Mouse (Mus musculus) lung, embryonic 14.5 days (tissue): Measurements from ENCODE around the gene Rnf208. TPM values are rescaled to one million over a fixed set of nuclear protein-coding genes. Genes with fewer than 3 reads are reported as not detected.

Source experiments
- ATAC-seq: fragments of 200-750 bp; cut with Nextera tagmentation; 2 replicates; pipeline ENCODE4 v1.8.0; 2017; ENCODE audit warnings: mild to moderate bottlenecking, moderate TSS enrichment, moderate library complexity; ENCODE audit not compliant: insufficient read depth
- DNase-seq: peaks from one replicate; pipeline ENCODE4 v3.0.0-alpha.2; 2015
- H3K27ac ChIP-seq: fragments of 300-500 bp; sonication (generic); 2 replicates; pipeline ENCODE4 v1.5.1; 2014; ENCODE audit warnings: low read depth, mild to moderate bottlenecking, moderate library complexity
- H3K27me3 ChIP-seq: fragments of 300-500 bp; sonication (generic); 2 replicates; pipeline ENCODE4 v1.6.1; 2014; ENCODE audit warnings: low read length, control low read depth; ENCODE audit not compliant: insufficient read depth
- H3K36me3 ChIP-seq: fragments of 300-500 bp; sonication (generic); 2 replicates; pipeline ENCODE4 v1.6.1; 2014; ENCODE audit warnings: control low read depth; ENCODE audit not compliant: insufficient read depth
- H3K4me1 ChIP-seq: fragments of 300-500 bp; sonication (generic); 2 replicates; pipeline ENCODE4 v1.6.1; 2014; ENCODE audit warnings: antibody characterized with exemption, control low read depth; ENCODE audit not compliant: insufficient read depth
- H3K4me2 ChIP-seq: fragments of 300-500 bp; sonication (generic); 2 replicates; pipeline ENCODE4 v1.6.1; 2014; ENCODE audit warnings: mild to moderate bottlenecking
- H3K4me3 ChIP-seq: fragments of 300-500 bp; sonication (generic); 2 replicates; pipeline ENCODE4 v1.5.1; 2014; ENCODE audit warnings: low read depth, low read length
- H3K9ac ChIP-seq: fragments of 300-500 bp; sonication (generic); 2 replicates; pipeline ENCODE4 v1.6.1; 2014
- H3K9me3 ChIP-seq: fragments of 300-500 bp; sonication (generic); 2 replicates; pipeline ENCODE4 v1.6.1; 2016; ENCODE audit warnings: low read depth, low read length, control low read depth
- CTCF ChIP-seq: IDR thresholded peaks from 2 replicates; pipeline ENCODE4 v1.5.1; 2016; ENCODE audit warnings: antibody characterized with exemption, low read depth
- WGBS: fragments of 180-500 bp; shearing (Covaris S2); extraction: QIAGEN DNeasy Blood & Tissue Kit; methylation state at CpG from one replicate; pipeline ENCODE4 v1.1.7; 2014; 5-methylcytosine and 5-hydroxymethylcytosine counted together
- polyA plus RNA-seq: library from polyadenylated mRNA; unstranded; fragments of >200 nt; fragmentation: Nextera tagmentation; extraction: Ambion mirVana; gene quantifications from 2 replicates; pipeline ENCODE4 v1.2.1, GENCODE M21; 2014

Gene Rnf208
- polyA plus RNA-seq, 1 experiment from 2014 or later = 9.9 TPM

DNA sequence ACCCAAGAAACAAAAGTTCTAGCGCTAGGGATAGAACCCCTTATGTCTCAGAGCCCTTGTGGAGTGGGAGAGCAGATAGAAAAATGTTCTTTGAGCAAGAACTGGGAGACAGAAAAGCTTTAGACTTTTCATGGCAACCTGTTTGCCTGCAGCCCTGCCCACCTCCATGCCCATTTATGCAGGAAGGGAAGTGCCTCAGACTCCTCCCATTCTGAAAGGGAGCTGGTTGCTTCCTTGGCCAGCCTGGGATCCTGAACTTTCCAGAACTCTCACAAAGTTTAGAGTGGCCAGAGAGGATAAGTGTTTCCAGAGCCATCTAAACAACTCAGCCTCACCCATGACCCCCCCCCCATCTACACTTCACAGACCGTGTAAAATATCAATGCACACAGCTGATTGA lies 44.9 kb upstream of the Rnf208 start:
- Histone ChIP-seq H3K27ac (peak overlapping the region; percentile 54; the same call in 1 of the 2 replicates), H3K4me1 (peaks cover 8% of the 10 kb centered on the region), H3K9me3 (no peaks in the 10 kb centered on the region), H3K4me3 (no peak overlapping the region), H3K9ac (no peak overlapping the region), H3K27me3 (peaks cover 17% of the 10 kb centered on the region), H3K36me3 (peaks cover 45% of the 10 kb centered on the region), H3K4me2 (peak overlapping the region; percentile 63)
- WGBS = 16% methylated on average over 2 of the region's 2 CpGs
- no peak for ATAC-seq
- no peak for DNase-seq
- TF ChIP-seq CTCF = no peak

- H3K4me3 ChIP-seq = no peak overlapping the region
- no peak overlapping the region for H3K9ac ChIP-seq
- no peak for ATAC-seq
- H3K27me3 ChIP-seq = peaks cover 17% of the 10 kb centered on the region
- no peak for TF ChIP-seq CTCF
- peaks cover 8% of the 10 kb centered on the region for H3K4me1 ChIP-seq
- DNase-seq = no peak
- H3K4me2 ChIP-seq = no peak overlapping the region
- no peaks in the 10 kb centered on the region for H3K9me3 ChIP-seq
- peaks cover 53% of the 10 kb centered on the region for H3K36me3 ChIP-seq
- no peak overlapping the region for H3K27ac ChIP-seq
Measured at GRCm38 (mm10) chr2:25197946-25198345, 44.1 kb upstream of the Rnf208 start.

- no peak overlapping the region for H3K9ac ChIP-seq
- TF ChIP-seq CTCF = no peak
- ATAC-seq = no peak
- WGBS = 89% methylated on average over 2 of the region's 2 CpGs
- H3K9me3 ChIP-seq = no peaks in the 10 kb centered on the region
- H3K36me3 ChIP-seq = peaks cover 77% of the 10 kb centered on the region
- peaks cover 4% of the 10 kb centered on the region; the same call in 1 of the 2 replicates for H3K4me1 ChIP-seq
- H3K27ac ChIP-seq = no peak overlapping the region
- H3K27me3 ChIP-seq = peaks cover 9% of the 10 kb centered on the region
- H3K4me2 ChIP-seq = no peak overlapping the region
- no peak for DNase-seq
- H3K4me3 ChIP-seq = no peak overlapping the region
Measured at GRCm38 (mm10) chr2:25200631-25201030, 41.4 kb upstream of the Rnf208 start.

GRCm38 (mm10) chr2:25203631-25204214 lies 38.3 kb upstream of the Rnf208 start:
- no peaks in the 10 kb centered on the region for H3K9me3 ChIP-seq
- H3K36me3 ChIP-seq = peaks cover 85% of the 10 kb centered on the region
- 59% methylated on average over 4 of the region's 4 CpGs for WGBS
- H3K4me3 ChIP-seq = no peak overlapping the region
- no peak overlapping the region for H3K9ac ChIP-seq
- H3K27ac ChIP-seq = no peak overlapping the region
- TF ChIP-seq CTCF = peak; percentile 36; the same call in 1 of the 2 replicates
- no peaks in the 10 kb centered on the region for H3K27me3 ChIP-seq
- no peak overlapping the region for H3K4me2 ChIP-seq
- H3K4me1 ChIP-seq = no peaks in the 10 kb centered on the region
- ATAC-seq = peak; percentile 47; the same call in 1 of the 2 replicates
- DNase-seq = peak; percentile 45

- peaks cover 8% of the 10 kb centered on the region for H3K4me1 ChIP-seq
- no peak overlapping the region for H3K4me2 ChIP-seq
- 91% methylated on average over 1 of the region's 1 CpGs for WGBS
- no peak for TF ChIP-seq CTCF
- no peak for ATAC-seq
- H3K9me3 ChIP-seq = no peaks in the 10 kb centered on the region
- peaks cover 53% of the 10 kb centered on the region for H3K36me3 ChIP-seq
- H3K27ac ChIP-seq = no peak overlapping the region
- DNase-seq = no peak
- H3K4me3 ChIP-seq = no peak overlapping the region
- H3K27me3 ChIP-seq = no peaks in the 10 kb centered on the region
- no peak overlapping the region for H3K9ac ChIP-seq
Measured at GRCm38 (mm10) chr2:25207593-25207992, 34.5 kb upstream of the Rnf208 start.

DNA sequence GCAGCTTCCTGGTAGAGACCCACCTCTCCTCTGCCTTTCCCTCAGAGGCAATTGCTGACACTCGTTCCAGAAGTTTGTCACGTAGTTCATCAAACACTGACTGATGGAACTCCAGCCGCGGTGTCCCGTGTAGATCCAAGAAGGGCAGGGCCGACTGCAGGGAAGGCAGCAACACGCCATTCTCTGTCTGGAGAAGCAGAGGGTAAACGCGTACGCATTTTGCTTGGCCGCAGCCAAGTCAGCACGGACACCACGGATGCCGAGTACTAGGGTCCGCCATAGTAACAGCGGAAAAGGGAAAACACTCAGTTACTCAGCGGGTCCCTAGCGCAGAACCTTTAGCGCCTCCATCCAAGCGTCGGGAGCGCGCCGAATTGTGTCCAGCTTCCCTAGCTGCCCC lies 31.4 kb upstream of the Rnf208 start:
- WGBS = 0% methylated on average over 24 of the region's 24 CpGs
- Histone ChIP-seq H3K27ac (peak overlapping the region; percentile 75), H3K36me3 (peaks cover 23% of the 10 kb centered on the region), H3K4me3 (peak overlapping the region; percentile 89), H3K9me3 (no peaks in the 10 kb centered on the region), H3K9ac (peak overlapping the region; percentile 81), H3K27me3 (no peaks in the 10 kb centered on the region), H3K4me2 (peak overlapping the region; percentile 94), H3K4me1 (peaks cover 8% of the 10 kb centered on the region)
- DNase-seq (no peak), ATAC-seq (peak; percentile 50; the same call in 1 of the 2 replicates)
- no peak for TF ChIP-seq CTCF

DNA sequence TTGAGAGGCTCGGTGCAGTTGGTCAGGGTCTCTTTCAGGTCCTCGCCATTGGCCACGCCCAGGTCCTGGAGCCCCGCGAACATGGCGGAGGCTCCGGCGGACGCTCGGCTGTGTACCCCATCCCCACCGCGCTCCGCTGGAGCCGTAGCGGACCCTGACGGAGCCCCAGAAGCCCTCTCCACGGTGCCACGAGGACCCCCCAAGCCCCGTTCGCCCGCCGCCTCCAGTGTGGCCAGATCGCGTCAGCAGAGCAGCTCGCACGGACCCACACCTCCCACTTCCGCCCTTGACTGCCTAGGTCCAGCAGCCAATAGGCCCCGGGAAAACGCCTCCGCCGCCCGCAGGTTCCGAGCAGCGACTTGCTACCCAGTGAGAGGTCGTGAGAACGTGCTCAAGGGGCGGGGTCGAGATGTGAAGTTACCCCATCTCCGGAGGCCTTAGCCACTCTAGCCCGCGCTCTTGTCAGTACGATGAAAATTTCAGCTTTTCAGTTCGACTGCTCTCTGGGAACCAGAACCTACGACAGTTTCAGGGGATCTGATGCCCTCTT lies 30.9 kb upstream of the Rnf208 start, which contains the start of gene Nelfb:
TSS of gene Nelfb (minus strand) at position 369 of the 550 bp plus-strand sequence.
- TF ChIP-seq CTCF = no peak
- DNase-seq = peak; percentile 95
- Histone ChIP-seq H3K4me2 (peak within 1 kb of the TSS; percentile 94), H3K4me3 (peak within 1 kb of the TSS; percentile 89), H3K27me3 (no peaks in the 10 kb centered on the region), H3K36me3 (peaks cover 18% of the 10 kb centered on the region), H3K9me3 (no peaks in the 10 kb centered on the region), H3K9ac (peak within 1 kb of the TSS; percentile 81), H3K27ac (peak within 1 kb of the TSS; percentile 75), H3K4me1 (peaks cover 8% of the 10 kb centered on the region)
- peak; percentile 94 for ATAC-seq
- under 1% methylated on average over 44 of the region's 44 CpGs for WGBS
